Mouse (Mus musculus): ENCODE results near the gene Gna15.

DNA sequence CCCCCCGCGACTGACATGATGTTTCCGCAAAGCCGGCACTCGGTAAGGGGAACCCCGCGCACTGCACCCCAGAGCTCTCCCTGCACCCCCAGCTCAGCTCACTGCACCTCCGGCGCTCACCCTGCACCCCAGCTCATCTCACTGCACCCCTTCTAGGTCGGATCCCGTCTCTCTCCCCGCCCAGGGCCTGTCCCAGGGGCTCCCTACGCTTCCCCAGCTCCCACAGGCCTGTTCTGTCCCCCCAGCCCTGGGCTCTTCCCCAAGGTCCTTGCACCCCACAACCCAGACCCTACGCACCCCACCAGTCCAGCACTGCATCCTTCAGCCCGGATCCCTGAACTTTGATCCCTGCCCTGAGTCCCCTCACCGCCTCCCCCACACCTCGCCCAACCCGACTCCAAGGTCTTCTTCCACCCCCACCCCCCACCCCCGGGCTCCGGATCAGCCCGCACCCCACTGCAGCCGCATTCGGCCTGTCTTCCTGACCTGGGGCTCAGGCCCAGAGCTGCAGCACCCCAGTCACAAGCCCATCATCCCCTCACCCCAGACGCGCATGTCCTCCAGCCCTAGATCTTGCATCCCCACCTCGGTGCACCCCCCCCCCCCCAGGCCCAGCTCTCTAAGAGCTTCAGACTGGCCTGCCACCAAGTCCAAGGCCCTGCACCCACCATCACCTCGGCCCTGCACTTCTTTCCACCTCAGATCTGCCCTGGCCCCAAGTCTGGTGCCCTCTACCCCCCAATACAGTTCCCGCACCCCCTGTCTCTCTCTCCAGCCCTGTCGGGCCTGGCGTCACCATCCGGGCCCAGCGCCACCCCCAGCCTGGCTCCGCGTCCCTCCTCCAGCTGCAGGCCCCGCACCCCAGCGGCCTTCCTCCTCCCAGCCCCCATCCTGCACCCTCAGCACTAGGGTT is 35.9 kb upstream of the Gna15 start:
- TF ChIP-seq CTCF (IDR thresholded peaks at IDR 0.05; ENCODE audit: control insufficient read depth, insufficient read depth, insufficient read length) = no peak
- TF ChIP-seq USF1 (IDR thresholded peaks at IDR 0.05; ENCODE audit: low read depth) = no peak
- TF ChIP-seq MAX (IDR thresholded peaks at IDR 0.05) = no peak
- TF ChIP-seq CEBPB (IDR thresholded peaks at IDR 0.05; ENCODE audit: low read depth) = no peak
- TF ChIP-seq MYOG (IDR thresholded peaks at IDR 0.05; ENCODE audit: control insufficient read depth, extremely low read depth, insufficient read length) = no peak
- no peak for TF ChIP-seq FOSL1 (IDR thresholded peaks at IDR 0.05; ENCODE audit: insufficient read depth, low read length, poor library complexity, severe bottlenecking)

Measured in C2C12 (cell line).